Mouse (Mus musculus) heart, postnatal 0 days (tissue): Measurements from ENCODE around the gene Limch1. TPM values are rescaled to one million over a fixed set of nuclear protein-coding genes. Genes with fewer than 3 reads are reported as not detected.

Experiments used
- ATAC-seq: fragments of 200-750 bp; cut with Nextera tagmentation; 2 replicates; pipeline ENCODE4 v1.8.0; 2017; ENCODE audit warnings: low read depth, moderate number of reproducible peaks, moderate library complexity; ENCODE audit not compliant: insufficient read depth
- DNase-seq: peaks from one replicate; pipeline ENCODE4 v3.0.0-alpha.2; 2016; ENCODE audit warnings: low spot score
- H3K27ac ChIP-seq: fragments of 300-500 bp; sonication (generic); 2 replicates; pipeline ENCODE4 v1.5.1; 2014; ENCODE audit warnings: low read depth, mild to moderate bottlenecking
- H3K27me3 ChIP-seq: fragments of 300-500 bp; sonication (generic); 2 replicates; pipeline ENCODE4 v1.6.1; 2014; ENCODE audit warnings: low read length, mixed read lengths; ENCODE audit not compliant: control insufficient read depth, insufficient read depth
- H3K36me3 ChIP-seq: fragments of 300-500 bp; sonication (generic); replicated peaks from 2 replicates; pipeline ENCODE4 v1.6.1; 2014; ENCODE audit warnings: low read length, mixed read lengths; ENCODE audit not compliant: control insufficient read depth, insufficient read depth
- H3K4me1 ChIP-seq: fragments of 300-500 bp; sonication (generic); 2 replicates; pipeline ENCODE4 v1.6.1; 2014; ENCODE audit warnings: antibody characterized with exemption; ENCODE audit not compliant: control insufficient read depth, insufficient read depth
- H3K4me2 ChIP-seq: fragments of 300-500 bp; sonication (generic); 2 replicates; pipeline ENCODE4 v1.6.1; 2014; ENCODE audit warnings: low read depth, mild to moderate bottlenecking, low read length, moderate library complexity
- H3K4me3 ChIP-seq: fragments of 300-500 bp; sonication (generic); 2 replicates; pipeline ENCODE4 v1.5.1; 2014; ENCODE audit warnings: low read depth, low read length
- H3K9ac ChIP-seq: fragments of 300-500 bp; sonication (generic); replicated peaks from 2 replicates; pipeline ENCODE4 v1.6.1; 2014; ENCODE audit warnings: low read depth, low read length, mixed read lengths
- H3K9me3 ChIP-seq: fragments of 300-500 bp; sonication (generic); replicated peaks from 2 replicates; pipeline ENCODE4 v1.6.1; 2016; ENCODE audit warnings: low read length; ENCODE audit not compliant: control insufficient read depth
- CTCF ChIP-seq: IDR thresholded peaks from 2 replicates; pipeline ENCODE4 v1.5.1; 2016; ENCODE audit warnings: antibody characterized with exemption, control low read depth, low read depth
- EP300 ChIP-seq: IDR thresholded peaks from 2 replicates; pipeline ENCODE4 v1.6.1; 2016; ENCODE audit warnings: antibody characterized with exemption, low read depth
- WGBS: fragments of 180-500 bp; shearing (Covaris S2); extraction: QIAGEN DNeasy Blood & Tissue Kit; methylation state at CpG from one replicate; pipeline ENCODE4 v1.1.7; 2014; 5-methylcytosine and 5-hydroxymethylcytosine counted together
- polyA plus RNA-seq: library from polyadenylated mRNA; unstranded; fragments of >200 nt; fragmentation: Nextera tagmentation; extraction: Ambion mirVana; gene quantifications from 2 replicates; pipeline ENCODE4 v1.2.1, GENCODE M21; 2015
- total RNA-seq: library from RNA; depleted of rRNA; stranded (reverse); fragments of >200 nt; gene quantifications from 2 replicates; pipeline ENCODE4 v1.2.3, GENCODE M21; 2014; ENCODE audit warnings: low replicate concordance

The Limch1 gene
- total and polyA plus RNA-seq, 2 experiments from 2014 or later, result 21.1 to 30.0 TPM

DNA sequence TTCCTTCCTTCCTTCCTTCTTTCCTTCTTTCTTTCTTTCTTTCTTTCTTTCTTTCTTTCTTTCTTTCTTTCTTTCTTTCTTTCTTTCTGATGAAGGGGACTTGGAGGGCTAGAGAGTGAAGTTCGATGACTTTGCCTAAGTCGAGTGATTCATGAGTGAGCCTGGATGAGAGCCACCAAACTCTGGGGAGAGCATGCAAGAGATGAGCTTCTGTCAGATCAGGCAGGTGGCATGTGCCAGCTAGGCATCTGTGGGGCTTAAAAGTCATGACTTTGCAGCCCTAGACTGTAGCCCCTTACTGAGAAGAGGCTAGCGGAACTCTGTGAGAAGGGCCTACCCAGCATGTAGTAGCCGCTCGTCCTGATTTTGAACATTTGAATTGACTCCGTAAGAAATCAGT is 62.1 kb downstream of the Limch1 start:
- no peak for ATAC-seq
- Histone ChIP-seq H3K4me2 (no peak overlapping the region), H3K27ac (no peak overlapping the region), H3K4me1 (no peaks in the 10 kb centered on the region), H3K9me3 (no peaks in the 10 kb centered on the region), H3K9ac (no peak overlapping the region), H3K27me3 (no peaks in the 10 kb centered on the region), H3K36me3 (no peaks in the 10 kb centered on the region), H3K4me3 (no peak overlapping the region)
- WGBS, result 87% methylated on average over 6 of the region's 6 CpGs
- TF ChIP-seq EP300, result no peak
- TF ChIP-seq CTCF, result no peak
- DNase-seq, result no peak

DNA sequence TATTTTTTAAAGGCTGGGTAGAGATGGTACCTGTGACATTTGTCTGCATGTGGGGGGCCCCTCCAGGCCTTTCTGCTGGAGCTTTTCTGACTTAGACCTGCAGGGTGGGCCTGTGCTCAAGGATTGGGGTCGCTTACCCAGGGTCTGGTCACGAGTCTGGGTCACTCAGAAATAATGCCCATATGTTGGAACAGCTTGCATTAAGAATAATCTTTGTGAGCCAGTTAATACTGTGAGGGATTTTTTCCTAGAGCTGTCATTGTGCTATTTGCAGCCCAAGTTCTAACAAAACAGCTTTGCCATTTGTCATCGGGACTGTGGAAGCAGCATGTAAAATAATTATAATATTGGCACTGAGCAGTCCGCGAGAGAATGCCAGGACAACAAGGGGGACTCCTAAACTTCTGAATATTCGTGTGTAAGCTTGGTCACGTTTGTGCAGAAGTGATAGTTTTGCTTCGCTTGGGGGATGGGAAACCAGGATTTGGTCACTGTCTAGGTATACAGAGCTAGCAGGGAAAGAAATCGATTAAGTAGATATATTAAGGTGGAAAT is 63.5 kb downstream of the Limch1 start:
- H3K27ac ChIP-seq, result no peak overlapping the region
- no peaks in the 10 kb centered on the region for H3K4me1 ChIP-seq
- no peak overlapping the region for H3K4me2 ChIP-seq
- no peaks in the 10 kb centered on the region for H3K27me3 ChIP-seq
- 73% methylated on average over 9 of the region's 9 CpGs for WGBS
- no peaks in the 10 kb centered on the region for H3K9me3 ChIP-seq
- ATAC-seq (no peak), DNase-seq (no peak)
- H3K36me3 ChIP-seq, result no peaks in the 10 kb centered on the region
- no peak for TF ChIP-seq EP300
- TF ChIP-seq CTCF, result no peak
- H3K4me3 ChIP-seq, result no peak overlapping the region
- no peak overlapping the region for H3K9ac ChIP-seq

DNA sequence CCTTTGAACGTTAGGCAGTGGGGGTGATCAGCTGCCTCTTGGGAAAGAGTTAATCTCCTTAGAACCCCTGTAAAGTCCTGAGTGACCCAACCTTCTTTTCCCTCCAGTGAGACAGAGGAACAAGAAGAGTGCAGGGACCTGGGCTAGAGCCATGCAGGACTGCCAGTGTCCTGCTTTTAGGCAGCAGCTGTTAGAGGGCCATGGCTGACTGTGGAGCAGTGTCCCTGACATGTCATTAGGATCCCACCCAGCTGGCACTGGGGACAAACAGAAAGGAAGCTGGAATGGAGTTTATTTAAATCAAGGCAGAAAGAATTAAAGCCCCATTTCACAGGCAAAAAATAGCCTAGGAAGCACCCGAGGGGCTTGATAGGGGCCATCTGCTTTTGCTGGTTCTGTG is 64.8 kb downstream of the Limch1 start:
- Histone ChIP-seq H3K4me2 (no peak overlapping the region), H3K4me1 (no peaks in the 10 kb centered on the region), H3K27me3 (no peaks in the 10 kb centered on the region), H3K36me3 (no peaks in the 10 kb centered on the region), H3K9me3 (no peaks in the 10 kb centered on the region), H3K9ac (no peak overlapping the region), H3K4me3 (no peak overlapping the region), H3K27ac (no peak overlapping the region)
- DNase-seq, result no peak
- WGBS, result 57% methylated on average over 2 of the region's 2 CpGs
- no peak for ATAC-seq
- TF ChIP-seq CTCF (no peak), EP300 (no peak)

DNA sequence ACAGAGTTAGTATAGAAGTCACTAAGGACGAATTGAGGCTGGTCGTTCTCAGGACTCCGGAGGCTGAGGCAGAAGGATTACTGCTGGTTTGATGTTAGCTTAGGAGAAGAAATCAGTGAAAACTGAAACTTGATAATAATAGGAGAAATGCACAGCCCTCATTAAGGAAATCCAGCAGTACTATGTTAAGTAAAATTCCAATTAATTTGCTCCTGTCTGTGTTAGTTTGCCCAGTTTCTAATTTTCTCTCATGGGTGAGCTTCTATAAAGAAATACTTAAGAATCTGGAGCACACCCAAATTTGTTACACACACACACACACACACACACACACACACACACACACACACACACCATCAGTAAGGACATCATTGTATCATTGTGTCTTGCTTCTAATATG is 69.0 kb downstream of the Limch1 start:
- H3K27me3 ChIP-seq, result no peaks in the 10 kb centered on the region
- 89% methylated on average over 3 of the region's 3 CpGs for WGBS

DNA sequence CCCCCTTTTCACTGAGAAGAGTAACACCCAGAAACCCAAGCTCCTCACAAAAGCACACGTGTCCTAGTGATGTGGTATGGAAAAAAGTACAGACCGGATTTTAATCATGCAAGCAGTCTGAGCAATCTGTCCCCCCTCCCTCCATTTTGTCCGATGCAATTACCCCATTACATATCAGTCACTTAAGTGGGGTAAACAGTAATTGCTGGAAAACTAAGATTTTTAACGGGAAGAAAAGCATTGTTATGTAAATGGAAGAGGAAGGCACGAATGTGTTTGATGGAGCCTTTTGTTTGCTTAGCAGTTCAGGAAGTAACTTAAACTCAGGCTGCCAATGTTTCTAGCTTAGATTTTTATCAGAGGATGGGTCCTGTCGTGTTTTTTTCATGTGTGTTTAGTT is 70.2 kb downstream of the Limch1 start:
- H3K9ac ChIP-seq, result no peak overlapping the region
- DNase-seq, result no peak
- H3K9me3 ChIP-seq, result no peaks in the 10 kb centered on the region
- H3K27me3 ChIP-seq, result no peaks in the 10 kb centered on the region
- no peak overlapping the region for H3K4me2 ChIP-seq
- no peaks in the 10 kb centered on the region for H3K4me1 ChIP-seq
- no peak for TF ChIP-seq CTCF
- no peak for TF ChIP-seq EP300
- no peak for ATAC-seq
- no peak overlapping the region for H3K27ac ChIP-seq
- H3K36me3 ChIP-seq, result no peaks in the 10 kb centered on the region
- 50% methylated on average over 6 of the region's 6 CpGs for WGBS
- no peak overlapping the region for H3K4me3 ChIP-seq

More for the DNA sequence above, 69.0 kb downstream of the Limch1 start:
- ATAC-seq (no peak), DNase-seq (no peak)
- Histone ChIP-seq H3K9ac (no peak overlapping the region), H3K9me3 (no peaks in the 10 kb centered on the region), H3K4me1 (no peaks in the 10 kb centered on the region), H3K4me2 (no peak overlapping the region), H3K27ac (no peak overlapping the region), H3K36me3 (no peaks in the 10 kb centered on the region), H3K4me3 (no peak overlapping the region)
- no peak for TF ChIP-seq CTCF
- TF ChIP-seq EP300, result no peak

DNA sequence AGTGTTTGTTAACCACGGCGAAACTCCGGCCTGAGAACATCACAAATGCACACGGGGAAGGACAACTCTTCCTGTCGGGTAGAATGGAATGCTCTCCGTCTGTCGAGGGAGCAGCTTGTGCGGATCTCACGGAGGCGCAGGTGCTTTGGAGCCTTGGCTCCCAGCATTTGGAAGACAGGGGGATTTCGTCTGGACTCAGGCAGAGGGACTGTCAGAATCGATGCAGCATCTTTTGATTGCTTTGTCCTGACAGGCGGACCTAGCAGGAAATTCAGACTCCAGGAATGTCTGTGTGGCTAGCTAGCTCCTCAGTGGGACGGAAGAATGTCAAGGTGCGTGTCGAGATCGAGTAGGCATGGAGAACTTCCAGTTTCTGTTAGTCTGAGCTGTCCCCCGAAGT is 71.1 kb downstream of the Limch1 start:
- TF ChIP-seq CTCF (no peak), EP300 (no peak)
- DNase-seq, result no peak
- Histone ChIP-seq H3K4me3 (no peak overlapping the region), H3K4me2 (no peak overlapping the region), H3K27ac (no peak overlapping the region), H3K9me3 (no peaks in the 10 kb centered on the region), H3K36me3 (no peaks in the 10 kb centered on the region), H3K4me1 (no peaks in the 10 kb centered on the region), H3K9ac (no peak overlapping the region), H3K27me3 (no peaks in the 10 kb centered on the region)
- 71% methylated on average over 18 of the region's 18 CpGs for WGBS
- ATAC-seq, result no peak
